Mouse (Mus musculus) C2C12 (cell line): ENCODE results near the gene Siah1a. TPM values are rescaled to one million over a fixed set of nuclear protein-coding genes. Genes with fewer than 3 reads are reported as not detected.

Source experiments
- H3K27me3 ChIP-seq: one replicate; pipeline ENCODE4 v1.6.1; 2011; ENCODE audit not compliant: control insufficient read depth, insufficient read depth, insufficient read length
- H3K36me3 ChIP-seq: one replicate; pipeline ENCODE4 v1.6.1; 2011; ENCODE audit not compliant: control insufficient read depth, insufficient read depth
- H3K4me3 ChIP-seq: one replicate; pipeline ENCODE4 v1.5.1; 2011; ENCODE audit warnings: mild to moderate bottlenecking, control low read depth; ENCODE audit not compliant: poor library complexity, insufficient read depth, severe bottlenecking
- H3K79me2 ChIP-seq: one replicate; pipeline ENCODE4 v1.6.1; 2011; ENCODE audit not compliant: control insufficient read depth, insufficient read depth
- H3K79me3 ChIP-seq: one replicate; pipeline ENCODE4 v1.6.1; 2011; ENCODE audit warnings: low read depth, control low read depth
- H3ac ChIP-seq: one replicate; pipeline ENCODE3; 2011; ENCODE audit warnings: low read depth; ENCODE audit not compliant: control insufficient read depth, insufficient read length
- CEBPB ChIP-seq: IDR thresholded peaks from one replicate; pipeline ENCODE4 v1.6.1; 2011; ENCODE audit warnings: low read depth, mild to moderate bottlenecking, control low read depth, moderate library complexity
- CTCF ChIP-seq: IDR thresholded peaks from one replicate; pipeline ENCODE4 v1.5.1; 2011; ENCODE audit not compliant: control insufficient read depth, insufficient read depth, insufficient read length
- FOSL1 ChIP-seq: IDR thresholded peaks from one replicate; pipeline ENCODE4 v1.8.0; 2011; ENCODE audit warnings: mild to moderate bottlenecking, low read length; ENCODE audit not compliant: poor library complexity, insufficient read depth, severe bottlenecking
- MAX ChIP-seq: IDR thresholded peaks from one replicate; pipeline ENCODE4 v1.6.1; 2011; ENCODE audit warnings: mild to moderate bottlenecking, control low read depth
- MYOD1 ChIP-seq: IDR thresholded peaks from one replicate; pipeline ENCODE4 v1.6.1; 2011; ENCODE audit warnings: low read depth; ENCODE audit not compliant: control insufficient read depth, insufficient read length
- MYOG ChIP-seq: IDR thresholded peaks from one replicate; pipeline ENCODE4 v1.6.1; 2011; ENCODE audit not compliant: control insufficient read depth, insufficient read length; ENCODE audit errors: extremely low read depth
- USF1 ChIP-seq: IDR thresholded peaks from one replicate; pipeline ENCODE4 v1.6.1; 2011; ENCODE audit warnings: low read depth, mild to moderate bottlenecking, control low read depth, moderate library complexity
- polyA plus RNA-seq: library from polyadenylated mRNA; unstranded; fragments of >200 nt; fragmentation: generic; extraction: Trizol; gene quantifications from one replicate; pipeline ENCODE4 v1.2.1, GENCODE M21; 2012; ENCODE audit warnings: missing spikeins

The Siah1a gene
- polyA plus RNA-seq, 1 experiment = 9.1 TPM

- Histone ChIP-seq H3K4me3 (no peak overlapping the region), H3ac (no peak overlapping the region), H3K79me2 (no peaks in the 10 kb centered on the region), H3K36me3 (no peaks in the 10 kb centered on the region), H3K79me3 (no peaks in the 10 kb centered on the region), H3K27me3 (no peaks in the 10 kb centered on the region)
- TF ChIP-seq MYOD1 (no peak), CTCF (no peak), MYOG (no peak), CEBPB (no peak), FOSL1 (no peak), USF1 (no peak), MAX (no peak)
Measured at GRCm38 (mm10) chr8:86702453-86702852, 43.3 kb downstream of the Siah1a start.

- no peak for TF ChIP-seq CTCF
- no peak for TF ChIP-seq MYOD1
- no peak for TF ChIP-seq USF1
- TF ChIP-seq FOSL1 = no peak
- TF ChIP-seq CEBPB = no peak
- no peak for TF ChIP-seq MYOG
- TF ChIP-seq MAX = no peak
- H3K79me3 ChIP-seq = no peaks in the 10 kb centered on the region
Measured at GRCm38 (mm10) chr8:86699471-86699870, 46.3 kb downstream of the Siah1a start.

GRCm38 (mm10) chr8:86698811-86699421 is 46.8 kb downstream of the Siah1a start:
- Histone ChIP-seq H3K36me3 (no peaks in the 10 kb centered on the region), H3K79me2 (no peaks in the 10 kb centered on the region), H3ac (no peak overlapping the region), H3K27me3 (no peaks in the 10 kb centered on the region), H3K79me3 (no peaks in the 10 kb centered on the region), H3K4me3 (no peak overlapping the region)
- TF ChIP-seq USF1 = no peak
- no peak for TF ChIP-seq CTCF
- TF ChIP-seq MYOG = no peak
- TF ChIP-seq CEBPB = no peak
- no peak for TF ChIP-seq MAX
- TF ChIP-seq MYOD1 = no peak
- TF ChIP-seq FOSL1 = no peak

More at GRCm38 (mm10) chr8:86699471-86699870, 46.3 kb downstream of the Siah1a start:
- Histone ChIP-seq H3K27me3 (no peaks in the 10 kb centered on the region), H3K36me3 (no peaks in the 10 kb centered on the region), H3K4me3 (no peak overlapping the region), H3ac (no peak overlapping the region), H3K79me2 (no peaks in the 10 kb centered on the region)

GRCm38 (mm10) chr8:86695703-86696102 is 50.0 kb downstream of the Siah1a start:
- Histone ChIP-seq H3K27me3 (no peaks in the 10 kb centered on the region), H3K79me3 (no peaks in the 10 kb centered on the region), H3K4me3 (no peak overlapping the region), H3ac (no peak overlapping the region), H3K79me2 (no peaks in the 10 kb centered on the region), H3K36me3 (no peaks in the 10 kb centered on the region)
- TF ChIP-seq MYOG = no peak
- TF ChIP-seq USF1 = no peak
- no peak for TF ChIP-seq CEBPB
- TF ChIP-seq MYOD1 = no peak
- TF ChIP-seq MAX = no peak
- TF ChIP-seq FOSL1 = no peak
- TF ChIP-seq CTCF = no peak

- no peak overlapping the region for H3ac ChIP-seq
- no peak for TF ChIP-seq MYOD1
- no peak for TF ChIP-seq CTCF
- no peak for TF ChIP-seq CEBPB
- no peak for TF ChIP-seq USF1
- no peak for TF ChIP-seq FOSL1
- TF ChIP-seq MYOG = no peak
- TF ChIP-seq MAX = no peak
- H3K79me3 ChIP-seq = no peaks in the 10 kb centered on the region
Measured at GRCm38 (mm10) chr8:86694011-86694410, 51.7 kb downstream of the Siah1a start.

GRCm38 (mm10) chr8:86692107-86692506 is 53.6 kb downstream of the Siah1a start:
- no peaks in the 10 kb centered on the region for H3K79me3 ChIP-seq
- H3K4me3 ChIP-seq = no peak overlapping the region
- H3ac ChIP-seq = no peak overlapping the region
- H3K36me3 ChIP-seq = no peaks in the 10 kb centered on the region
- H3K27me3 ChIP-seq = no peaks in the 10 kb centered on the region
- H3K79me2 ChIP-seq = no peaks in the 10 kb centered on the region
- no peak for TF ChIP-seq FOSL1
- TF ChIP-seq MYOD1 = peak; percentile 97
- no peak for TF ChIP-seq CEBPB
- no peak for TF ChIP-seq MYOG
- peak; percentile 7 for TF ChIP-seq USF1
- no peak for TF ChIP-seq CTCF

More at GRCm38 (mm10) chr8:86694011-86694410, 51.7 kb downstream of the Siah1a start:
- H3K36me3 ChIP-seq = no peaks in the 10 kb centered on the region
- no peaks in the 10 kb centered on the region for H3K79me2 ChIP-seq
- no peaks in the 10 kb centered on the region for H3K27me3 ChIP-seq
- H3K4me3 ChIP-seq = no peak overlapping the region
